Mouse (Mus musculus): Measurements from ENCODE around the gene Aasdhppt. TPM values are rescaled to one million over a fixed set of nuclear protein-coding genes. Genes with fewer than 3 reads are reported as not detected.

Gene Aasdhppt
- polyA plus RNA-seq, 1 experiment from 2014 or later: 37.6 TPM

- Histone ChIP-seq H3K27ac (ENCODE audit: low read depth, low read length) (no peak overlapping the region), H3K4me3 (ENCODE audit: low read depth, low read length) (no peak overlapping the region), H3K36me3 (ENCODE audit: control insufficient read depth, insufficient read depth, low read length) (no peaks in the 10 kb centered on the region), H3K9me3 (ENCODE audit: control insufficient read depth, low read length) (no peaks in the 10 kb centered on the region), H3K9ac (ENCODE audit: low read depth, low read length) (no peak overlapping the region), H3K27me3 (ENCODE audit: control insufficient read depth, insufficient read depth, low read length) (no peaks in the 10 kb centered on the region), H3K4me2 (replicated peaks; ENCODE audit: low read depth, low read length) (no peak overlapping the region), H3K4me1 (replicated peaks; ENCODE audit: control insufficient read depth, insufficient read depth, low read length) (no peaks in the 10 kb centered on the region)
- DNase-seq (ENCODE audit: low spot score) (no peak), ATAC-seq (ENCODE audit: low FRiP score) (no peak)
- 72% methylated on average over 1 of the region's 1 CpGs for WGBS
Observed at GRCm38 (mm10) chr9:4304867-4305266, 4.4 kb downstream of the Aasdhppt start.

DNA sequence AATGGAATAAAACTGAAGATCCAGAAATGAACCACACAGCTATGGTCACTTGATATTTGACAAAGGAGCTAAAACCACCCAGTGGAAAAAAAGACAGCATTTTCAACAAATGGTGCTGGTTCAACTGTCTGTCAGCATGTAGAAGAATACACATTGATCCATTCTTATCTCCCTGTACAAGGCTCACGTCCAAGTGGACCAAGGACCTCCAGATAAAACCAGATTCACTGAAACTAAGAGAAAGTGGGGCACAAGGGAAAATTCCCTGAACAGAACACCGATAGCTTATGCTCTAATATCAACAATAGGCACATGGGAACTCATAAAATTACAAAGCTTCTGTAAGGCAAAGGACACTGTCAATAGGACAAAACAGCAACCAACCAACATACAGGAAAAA lies 8.8 kb downstream of the Aasdhppt start:
- H3K9me3 ChIP-seq (ENCODE audit: control insufficient read depth, low read length): no peaks in the 10 kb centered on the region
- ATAC-seq (ENCODE audit: low FRiP score) (no peak), DNase-seq (ENCODE audit: low spot score) (no peak)
- H3K27ac ChIP-seq (ENCODE audit: low read depth, low read length): no peak overlapping the region
- H3K27me3 ChIP-seq (ENCODE audit: control insufficient read depth, insufficient read depth, low read length): no peaks in the 10 kb centered on the region
- H3K9ac ChIP-seq (ENCODE audit: low read depth, low read length): no peak overlapping the region
- H3K4me2 ChIP-seq (replicated peaks; ENCODE audit: low read depth, low read length): no peak overlapping the region
- H3K4me1 ChIP-seq (replicated peaks; ENCODE audit: control insufficient read depth, insufficient read depth, low read length): no peaks in the 10 kb centered on the region
- H3K4me3 ChIP-seq (ENCODE audit: low read depth, low read length): no peak overlapping the region
- H3K36me3 ChIP-seq (ENCODE audit: control insufficient read depth, insufficient read depth, low read length): no peaks in the 10 kb centered on the region
- 92% methylated on average over 2 of the region's 2 CpGs for WGBS

- no peak overlapping the region for H3K4me3 ChIP-seq (ENCODE audit: low read depth, low read length)
- no peaks in the 10 kb centered on the region for H3K27me3 ChIP-seq (ENCODE audit: control insufficient read depth, insufficient read depth, low read length)
- H3K9ac ChIP-seq (ENCODE audit: low read depth, low read length): no peak overlapping the region
- no peaks in the 10 kb centered on the region for H3K9me3 ChIP-seq (ENCODE audit: control insufficient read depth, low read length)
- H3K27ac ChIP-seq (ENCODE audit: low read depth, low read length): no peak overlapping the region
- H3K4me1 ChIP-seq (replicated peaks; ENCODE audit: control insufficient read depth, insufficient read depth, low read length): no peaks in the 10 kb centered on the region
- 15% methylated on average over 3 of the region's 3 CpGs for WGBS
- no peak for DNase-seq (ENCODE audit: low spot score)
- no peak overlapping the region for H3K4me2 ChIP-seq (replicated peaks; ENCODE audit: low read depth, low read length)
- H3K36me3 ChIP-seq (ENCODE audit: control insufficient read depth, insufficient read depth, low read length): no peaks in the 10 kb centered on the region
- no peak for ATAC-seq (ENCODE audit: low FRiP score)
Observed at GRCm38 (mm10) chr9:4283850-4284249, 25.4 kb downstream of the Aasdhppt start.

GRCm38 (mm10) chr9:4266881-4267280 lies 42.4 kb downstream of the Aasdhppt start:
- ATAC-seq (ENCODE audit: low FRiP score): no peak
- WGBS: 94% methylated on average over 3 of the region's 3 CpGs

GRCm38 (mm10) chr9:4260746-4261090 lies 48.6 kb downstream of the Aasdhppt start:
- Histone ChIP-seq H3K9me3 (ENCODE audit: control insufficient read depth, low read length) (0 out of 2 replicates have a peak, but pooled peaks cover 8% of the 10 kb centered on the region), H3K4me1 (replicated peaks; ENCODE audit: control insufficient read depth, insufficient read depth, low read length) (no peaks in the 10 kb centered on the region), H3K27ac (ENCODE audit: low read depth, low read length) (no peak overlapping the region), H3K36me3 (ENCODE audit: control insufficient read depth, insufficient read depth, low read length) (no peaks in the 10 kb centered on the region), H3K9ac (ENCODE audit: low read depth, low read length) (no peak overlapping the region), H3K4me2 (replicated peaks; ENCODE audit: low read depth, low read length) (no peak overlapping the region), H3K4me3 (ENCODE audit: low read depth, low read length) (peak overlapping the region; percentile 22; the same call in 1 of the 2 replicates), H3K27me3 (ENCODE audit: control insufficient read depth, insufficient read depth, low read length) (no peaks in the 10 kb centered on the region)
- DNase-seq (ENCODE audit: low spot score) (no peak), ATAC-seq (ENCODE audit: low FRiP score) (no peak)
- 64% methylated on average over 12 of the region's 12 CpGs for WGBS

More at GRCm38 (mm10) chr9:4266881-4267280, 42.4 kb downstream of the Aasdhppt start:
- H3K4me3 ChIP-seq (ENCODE audit: low read depth, low read length): no peak overlapping the region
- no peaks in the 10 kb centered on the region for H3K9me3 ChIP-seq (ENCODE audit: control insufficient read depth, low read length)
- H3K27me3 ChIP-seq (ENCODE audit: control insufficient read depth, insufficient read depth, low read length): no peaks in the 10 kb centered on the region
- no peak overlapping the region for H3K27ac ChIP-seq (ENCODE audit: low read depth, low read length)
- H3K4me1 ChIP-seq (replicated peaks; ENCODE audit: control insufficient read depth, insufficient read depth, low read length): no peaks in the 10 kb centered on the region
- H3K9ac ChIP-seq (ENCODE audit: low read depth, low read length): no peak overlapping the region
- no peak for DNase-seq (ENCODE audit: low spot score)
- H3K36me3 ChIP-seq (ENCODE audit: control insufficient read depth, insufficient read depth, low read length): no peaks in the 10 kb centered on the region
- H3K4me2 ChIP-seq (replicated peaks; ENCODE audit: low read depth, low read length): no peak overlapping the region

DNA sequence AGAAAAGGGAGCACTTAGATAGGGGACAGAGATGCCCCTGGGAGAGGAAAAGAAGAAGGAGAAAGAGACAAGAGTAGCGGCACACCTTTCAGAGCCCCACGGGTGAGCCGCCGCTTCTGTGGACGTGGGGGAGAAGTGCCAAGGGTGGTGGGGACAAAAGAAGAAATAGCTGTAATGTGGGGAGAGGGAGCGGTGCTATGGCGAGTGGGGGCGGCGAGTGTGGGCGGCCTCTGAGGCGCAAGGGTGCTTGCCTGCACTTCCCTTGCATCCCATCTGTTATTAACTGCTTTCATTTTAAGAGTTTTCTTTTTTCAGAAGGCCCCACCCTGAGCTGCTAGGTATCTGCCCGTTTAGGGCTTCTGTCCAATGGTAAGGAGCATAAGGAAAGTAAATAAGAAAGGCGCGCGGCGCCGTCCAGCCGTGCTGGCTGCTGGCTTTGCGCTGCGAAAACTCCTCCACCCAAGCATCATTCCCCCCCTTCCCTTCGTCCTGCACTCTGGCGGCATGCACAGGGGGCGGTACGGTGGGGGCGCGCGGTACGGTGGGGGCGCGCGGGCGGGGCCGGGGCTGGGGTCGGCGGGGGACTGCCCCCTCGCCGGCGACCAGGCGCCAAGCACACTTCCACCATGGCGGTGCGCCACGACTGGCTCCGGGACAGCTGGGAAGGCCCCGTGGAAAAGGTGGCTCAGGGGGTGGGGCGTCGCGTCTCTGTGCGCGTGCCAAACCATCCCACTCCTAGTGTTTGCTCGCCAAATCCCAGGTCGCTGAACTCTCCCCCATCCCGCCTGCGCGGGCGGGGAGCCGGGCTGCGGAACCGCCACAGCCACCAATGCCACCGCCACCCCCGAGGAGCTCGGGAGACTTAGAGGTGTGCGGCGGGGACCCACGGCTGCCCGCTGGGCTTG lies 49.2 kb downstream of the Aasdhppt start:
- no peak overlapping the region for H3K27ac ChIP-seq (ENCODE audit: low read depth, low read length)

GRCm38 (mm10) chr9:4259074-4259473 lies 50.2 kb downstream of the Aasdhppt start:
- peak; percentile 47; the same call in 1 of the 2 replicates for ATAC-seq (ENCODE audit: low FRiP score)
- 0 out of 2 replicates have a peak, but pooled peaks cover 8% of the 10 kb centered on the region for H3K9me3 ChIP-seq (ENCODE audit: control insufficient read depth, low read length)
- no peak overlapping the region for H3K4me2 ChIP-seq (replicated peaks; ENCODE audit: low read depth, low read length)

More for the DNA sequence above, 49.2 kb downstream of the Aasdhppt start:
- H3K9ac ChIP-seq (ENCODE audit: low read depth, low read length): no peak overlapping the region
- no peaks in the 10 kb centered on the region for H3K27me3 ChIP-seq (ENCODE audit: control insufficient read depth, insufficient read depth, low read length)
- H3K4me3 ChIP-seq (ENCODE audit: low read depth, low read length): peak overlapping the region; percentile 22
- peak; percentile 93 for DNase-seq (ENCODE audit: low spot score)
- peak; percentile 69 for ATAC-seq (ENCODE audit: low FRiP score)
- 0 out of 2 replicates have a peak, but pooled peaks cover 8% of the 10 kb centered on the region for H3K9me3 ChIP-seq (ENCODE audit: control insufficient read depth, low read length)
- H3K36me3 ChIP-seq (ENCODE audit: control insufficient read depth, insufficient read depth, low read length): no peaks in the 10 kb centered on the region
- no peaks in the 10 kb centered on the region for H3K4me1 ChIP-seq (replicated peaks; ENCODE audit: control insufficient read depth, insufficient read depth, low read length)
- no peak overlapping the region for H3K4me2 ChIP-seq (replicated peaks; ENCODE audit: low read depth, low read length)
- 54% methylated on average over 57 of the region's 65 CpGs for WGBS

More at GRCm38 (mm10) chr9:4259074-4259473, 50.2 kb downstream of the Aasdhppt start:
- 92% methylated on average over 10 of the region's 10 CpGs for WGBS
- H3K27ac ChIP-seq (ENCODE audit: low read depth, low read length): no peak overlapping the region
- no peaks in the 10 kb centered on the region for H3K4me1 ChIP-seq (replicated peaks; ENCODE audit: control insufficient read depth, insufficient read depth, low read length)
- H3K4me3 ChIP-seq (ENCODE audit: low read depth, low read length): no peak overlapping the region
- no peaks in the 10 kb centered on the region for H3K36me3 ChIP-seq (ENCODE audit: control insufficient read depth, insufficient read depth, low read length)
- DNase-seq (ENCODE audit: low spot score): no peak
- H3K9ac ChIP-seq (ENCODE audit: low read depth, low read length): no peak overlapping the region
- H3K27me3 ChIP-seq (ENCODE audit: control insufficient read depth, insufficient read depth, low read length): no peaks in the 10 kb centered on the region
